Mouse (Mus musculus) hindbrain, embryonic 16.5 days (tissue): ENCODE results near the gene Spata16. TPM values are rescaled to one million over a fixed set of nuclear protein-coding genes. Genes with fewer than 3 reads are reported as not detected.

Experiments
- ATAC-seq: fragments of 200-750 bp; cut with Nextera tagmentation; 2 replicates; pipeline ENCODE4 v1.8.0; 2017; ENCODE audit warnings: moderate TSS enrichment, moderate library complexity
- H3K27ac ChIP-seq: fragments of 300-500 bp; sonication (generic); 2 replicates; pipeline ENCODE4 v1.5.1; 2014; ENCODE audit warnings: low read depth, mild to moderate bottlenecking, control low read depth, low read length, moderate library complexity
- H3K27me3 ChIP-seq: fragments of 300-500 bp; sonication (generic); replicated peaks from 2 replicates; pipeline ENCODE4 v1.6.1; 2014; ENCODE audit warnings: low read length; ENCODE audit not compliant: control insufficient read depth, insufficient read depth
- H3K36me3 ChIP-seq: fragments of 300-500 bp; sonication (generic); 2 replicates; pipeline ENCODE4 v1.6.1; 2014; ENCODE audit warnings: mild to moderate bottlenecking, low read length, moderate library complexity, mixed read lengths; ENCODE audit not compliant: control insufficient read depth, insufficient read depth
- H3K4me1 ChIP-seq: fragments of 300-500 bp; sonication (generic); 2 replicates; pipeline ENCODE4 v1.6.1; 2014; ENCODE audit warnings: low read depth, low read length; ENCODE audit not compliant: control insufficient read depth, insufficient read depth
- H3K4me2 ChIP-seq: fragments of 300-500 bp; sonication (generic); 2 replicates; pipeline ENCODE4 v1.6.1; 2014; ENCODE audit warnings: mild to moderate bottlenecking, low read length, control low read depth, moderate library complexity
- H3K4me3 ChIP-seq: fragments of 300-500 bp; sonication (generic); 2 replicates; pipeline ENCODE4 v1.5.1; 2014; ENCODE audit warnings: mild to moderate bottlenecking, low read length, control low read depth, moderate library complexity
- H3K9ac ChIP-seq: fragments of 300-500 bp; sonication (generic); 2 replicates; pipeline ENCODE4 v1.6.1; 2014; ENCODE audit warnings: low read depth, mild to moderate bottlenecking, control low read depth, low read length, moderate library complexity
- H3K9me3 ChIP-seq: fragments of 300-500 bp; sonication (generic); 2 replicates; pipeline ENCODE4 v1.6.1; 2014; ENCODE audit warnings: mild to moderate bottlenecking, low read length, moderate library complexity; ENCODE audit not compliant: control insufficient read depth
- WGBS: fragments of 180-500 bp; shearing (Covaris S2); extraction: QIAGEN DNeasy Blood & Tissue Kit; methylation state at CpG from one replicate; pipeline ENCODE4 v1.1.7; 2014; 5-methylcytosine and 5-hydroxymethylcytosine counted together
- polyA plus RNA-seq: library from polyadenylated mRNA; unstranded; fragments of >200 nt; fragmentation: Nextera tagmentation; extraction: Ambion mirVana; gene quantifications from 2 replicates; pipeline ENCODE4 v1.2.1, GENCODE M21; 2015

Gene Spata16
- polyA plus RNA-seq, 1 experiment from 2014 or later = not detected

DNA sequence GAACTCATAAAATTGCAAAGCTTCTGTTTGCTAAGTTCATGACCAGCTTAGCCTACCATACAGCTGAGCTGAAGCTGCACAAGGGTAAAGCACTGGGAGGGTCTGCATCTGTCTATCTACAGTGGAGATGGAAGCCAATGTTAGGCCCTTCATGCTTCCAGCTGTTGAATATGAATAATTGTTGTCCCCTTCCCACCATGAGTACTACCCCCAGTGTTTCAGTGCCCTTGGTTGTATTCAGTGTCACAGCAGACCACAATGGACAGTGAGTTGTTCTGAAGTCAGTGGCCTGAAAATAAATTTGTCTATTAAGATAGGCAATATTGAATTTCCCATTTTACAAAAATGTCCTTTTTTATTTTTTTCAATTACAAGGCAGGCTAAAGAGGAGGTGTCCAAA, 212.8 kb downstream of the Spata16 start:
- no peak overlapping the region for H3K27ac ChIP-seq
- H3K27me3 ChIP-seq = no peaks in the 10 kb centered on the region
- ATAC-seq = no peak
- H3K36me3 ChIP-seq = no peaks in the 10 kb centered on the region
- H3K4me1 ChIP-seq = no peaks in the 10 kb centered on the region
- no peak overlapping the region for H3K9ac ChIP-seq
- H3K4me3 ChIP-seq = no peak overlapping the region
- no peak overlapping the region for H3K4me2 ChIP-seq
- H3K9me3 ChIP-seq = no peaks in the 10 kb centered on the region

- 23% methylated on average over 9 of the region's 9 CpGs for WGBS
- Histone ChIP-seq H3K27me3 (no peaks in the 10 kb centered on the region), H3K9me3 (no peaks in the 10 kb centered on the region), H3K4me1 (no peaks in the 10 kb centered on the region), H3K27ac (no peak overlapping the region), H3K4me3 (no peak overlapping the region), H3K36me3 (no peaks in the 10 kb centered on the region), H3K9ac (no peak overlapping the region), H3K4me2 (no peak overlapping the region)
- peak; percentile 93 for ATAC-seq
Measured at GRCm38 (mm10) chr3:26850691-26851563, 213.5 kb downstream of the Spata16 start.

GRCm38 (mm10) chr3:26853557-26853956, 216.1 kb downstream of the Spata16 start:
- Histone ChIP-seq H3K9me3 (no peaks in the 10 kb centered on the region), H3K4me2 (no peak overlapping the region), H3K27ac (no peak overlapping the region), H3K27me3 (no peaks in the 10 kb centered on the region), H3K4me1 (no peaks in the 10 kb centered on the region), H3K9ac (no peak overlapping the region), H3K4me3 (no peak overlapping the region), H3K36me3 (no peaks in the 10 kb centered on the region)
- WGBS = 81% methylated on average over 5 of the region's 5 CpGs
- no peak for ATAC-seq

DNA sequence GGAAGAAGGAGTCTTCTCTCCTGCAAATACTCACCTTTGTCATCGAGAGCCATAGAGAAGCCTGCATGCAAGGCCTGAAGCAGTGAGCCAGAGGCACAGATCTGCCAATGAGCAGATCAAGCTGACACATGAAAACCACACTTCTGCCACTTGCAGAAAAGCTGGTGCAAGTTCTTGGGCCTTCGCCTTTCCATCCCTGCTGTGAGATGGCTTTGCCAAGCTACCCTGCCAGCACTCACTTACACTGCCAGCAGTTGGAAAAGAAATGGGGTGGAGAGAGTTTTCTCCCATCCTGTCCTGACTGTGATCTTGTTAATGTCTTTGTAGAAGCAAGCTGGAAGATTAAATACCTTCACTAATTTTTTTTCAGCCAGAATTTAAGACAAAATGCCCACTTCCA, 237.3 kb downstream of the Spata16 start:
- no peak overlapping the region for H3K4me3 ChIP-seq
- no peak overlapping the region for H3K9ac ChIP-seq
- WGBS = 61% methylated on average over 2 of the region's 2 CpGs
- no peak overlapping the region for H3K4me2 ChIP-seq
- H3K4me1 ChIP-seq = no peaks in the 10 kb centered on the region
- no peak overlapping the region for H3K27ac ChIP-seq
- no peaks in the 10 kb centered on the region for H3K9me3 ChIP-seq
- no peaks in the 10 kb centered on the region for H3K27me3 ChIP-seq
- no peaks in the 10 kb centered on the region for H3K36me3 ChIP-seq
- ATAC-seq = peak; percentile 70

GRCm38 (mm10) chr3:26877291-26877690, 239.9 kb downstream of the Spata16 start:
- no peak for ATAC-seq
- Histone ChIP-seq H3K9me3 (no peaks in the 10 kb centered on the region), H3K36me3 (no peaks in the 10 kb centered on the region), H3K4me3 (no peak overlapping the region), H3K27ac (no peak overlapping the region), H3K4me1 (no peaks in the 10 kb centered on the region), H3K4me2 (no peak overlapping the region), H3K27me3 (no peaks in the 10 kb centered on the region), H3K9ac (no peak overlapping the region)
- 41% methylated on average over 2 of the region's 2 CpGs for WGBS

DNA sequence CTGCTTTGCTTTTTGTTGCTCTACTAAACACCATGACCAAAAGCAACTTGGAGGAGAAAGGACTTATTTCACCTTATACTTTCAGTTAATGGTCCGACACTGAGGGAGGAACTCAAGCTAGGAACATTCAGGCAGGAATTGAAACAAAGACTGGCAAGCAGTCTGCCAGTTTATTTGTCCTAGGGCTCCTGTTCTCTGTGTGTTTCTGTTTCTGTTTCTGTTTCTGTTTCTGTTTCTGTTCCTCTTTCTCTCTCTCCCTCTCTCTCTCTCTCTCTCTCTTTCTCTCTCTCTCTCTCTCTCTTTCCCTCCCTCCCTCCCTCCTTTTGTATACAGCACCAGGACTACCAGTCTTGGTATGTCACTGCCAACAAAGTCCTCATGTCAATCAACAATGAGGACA, 279.2 kb downstream of the Spata16 start:
- Histone ChIP-seq H3K4me1 (no peaks in the 10 kb centered on the region), H3K27ac (no peak overlapping the region), H3K4me3 (no peak overlapping the region), H3K9me3 (no peaks in the 10 kb centered on the region), H3K36me3 (no peaks in the 10 kb centered on the region), H3K27me3 (no peaks in the 10 kb centered on the region), H3K9ac (no peak overlapping the region), H3K4me2 (no peak overlapping the region)
- WGBS = 77% methylated on average over 1 of the region's 1 CpGs
- no peak for ATAC-seq

DNA sequence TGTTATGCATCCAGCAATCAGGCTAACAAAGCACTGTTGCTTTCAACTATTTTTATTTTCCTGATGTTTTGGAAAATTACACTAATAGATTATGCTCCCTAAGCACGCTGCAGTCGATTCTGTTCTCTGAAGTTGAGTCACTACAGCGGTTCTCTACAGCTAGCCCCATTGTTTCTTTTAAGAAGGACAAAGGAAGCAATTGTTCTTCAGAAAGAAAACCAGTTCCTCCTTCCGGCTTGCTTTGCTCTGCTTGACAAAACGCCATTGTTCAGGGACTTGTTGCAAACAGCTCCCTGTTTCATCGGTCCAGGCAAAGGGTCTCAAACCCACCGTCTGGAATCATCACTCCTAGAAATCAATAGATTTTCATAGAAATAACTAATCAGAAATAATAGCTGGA, 283.6 kb downstream of the Spata16 start:
- no peak overlapping the region for H3K9ac ChIP-seq
- no peak for ATAC-seq
- H3K27ac ChIP-seq = no peak overlapping the region
- 30% methylated on average over 7 of the region's 7 CpGs for WGBS
- H3K4me2 ChIP-seq = no peak overlapping the region
- no peaks in the 10 kb centered on the region for H3K27me3 ChIP-seq
- no peaks in the 10 kb centered on the region for H3K9me3 ChIP-seq
- H3K36me3 ChIP-seq = no peaks in the 10 kb centered on the region
- H3K4me1 ChIP-seq = no peaks in the 10 kb centered on the region
- no peak overlapping the region for H3K4me3 ChIP-seq

DNA sequence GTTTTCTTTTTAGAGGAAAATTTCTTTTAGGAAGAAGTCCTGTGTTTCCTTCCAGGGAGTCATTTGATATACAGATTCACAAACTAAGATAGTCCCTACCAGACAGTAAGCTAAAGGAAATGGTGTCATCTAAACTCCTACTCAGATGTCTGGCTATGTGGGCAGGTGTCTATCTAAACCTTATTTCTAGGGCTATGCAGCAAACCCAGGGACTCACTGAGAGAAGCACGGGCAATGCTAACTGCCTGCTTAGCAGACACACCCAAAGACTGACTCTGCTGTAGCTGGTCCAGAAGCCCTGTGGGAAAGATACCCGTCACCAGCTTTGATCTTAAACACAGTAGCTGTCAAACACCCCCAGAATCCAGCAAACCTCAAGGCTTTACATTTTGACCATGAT, 284.2 kb downstream of the Spata16 start:
- no peak overlapping the region for H3K27ac ChIP-seq
- WGBS = 97% methylated on average over 2 of the region's 2 CpGs
- H3K9me3 ChIP-seq = no peaks in the 10 kb centered on the region
- no peaks in the 10 kb centered on the region for H3K4me1 ChIP-seq
- H3K4me2 ChIP-seq = no peak overlapping the region
- H3K27me3 ChIP-seq = no peaks in the 10 kb centered on the region
- no peak overlapping the region for H3K9ac ChIP-seq
- H3K36me3 ChIP-seq = no peaks in the 10 kb centered on the region
- no peak for ATAC-seq
- no peak overlapping the region for H3K4me3 ChIP-seq

DNA sequence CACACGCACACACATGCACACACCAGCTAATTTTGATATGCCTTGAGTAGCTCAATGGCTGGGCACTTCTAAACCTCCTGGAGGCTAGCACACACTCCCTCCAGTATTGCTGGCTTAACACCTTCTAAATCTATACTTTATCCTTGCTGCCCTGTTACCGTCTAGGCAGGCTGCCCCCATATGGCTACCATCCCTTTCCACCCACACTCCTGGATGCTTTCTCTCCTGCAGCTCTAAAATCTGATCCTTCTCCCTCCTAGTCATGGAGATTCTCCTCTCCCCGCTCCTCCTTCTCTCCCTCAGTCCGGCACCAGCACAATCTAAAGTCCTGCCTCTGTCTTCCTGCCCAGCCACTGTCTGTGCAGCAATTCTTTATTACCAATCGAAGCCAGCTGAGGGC, 286.0 kb downstream of the Spata16 start:
- WGBS = 83% methylated on average over 5 of the region's 5 CpGs
- no peak overlapping the region for H3K27ac ChIP-seq
- no peak overlapping the region for H3K4me2 ChIP-seq
- no peak for ATAC-seq
- H3K9me3 ChIP-seq = no peaks in the 10 kb centered on the region
- no peaks in the 10 kb centered on the region for H3K4me1 ChIP-seq
- H3K4me3 ChIP-seq = no peak overlapping the region
- H3K9ac ChIP-seq = no peak overlapping the region
- H3K27me3 ChIP-seq = no peaks in the 10 kb centered on the region
- H3K36me3 ChIP-seq = no peaks in the 10 kb centered on the region
